Mouse (Mus musculus) cerebellum, adult 2 months (tissue): ENCODE measurements around the gene Elovl5.

Experiments used
- CTCF ChIP-seq: fragments of 200-500 bp; IDR thresholded peaks from 2 replicates; pipeline ENCODE4 v1.5.1; 2011; ENCODE audit warnings: low read depth, mild to moderate bottlenecking, control low read depth, low read length, moderate library complexity, borderline replicate concordance; ENCODE audit not compliant: insufficient read depth
- POLR2A ChIP-seq: fragments of 200-500 bp; IDR thresholded peaks from 2 replicates; pipeline ENCODE4 v1.6.1; 2011; ENCODE audit warnings: low read length, control low read depth, borderline replicate concordance; ENCODE audit not compliant: insufficient read depth

DNA sequence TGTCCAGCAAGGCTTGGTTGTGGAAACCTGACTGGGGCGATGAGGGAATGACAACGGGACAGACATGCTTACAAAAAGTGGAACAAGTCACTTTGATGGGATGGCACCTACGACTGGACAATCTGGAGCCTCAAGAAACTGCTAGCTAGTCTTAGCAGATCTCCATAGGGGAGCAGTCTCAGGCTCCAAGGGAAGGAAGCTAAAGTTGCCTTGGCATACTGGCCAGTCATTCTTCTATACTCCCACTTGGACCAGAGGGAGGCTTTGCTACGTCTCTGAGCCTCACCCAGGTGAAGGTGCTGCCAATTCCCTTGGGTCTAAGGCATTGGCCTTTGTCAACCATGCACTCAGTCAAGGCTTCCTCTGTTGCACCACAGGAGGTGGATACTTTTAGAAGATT, 2.5 kb upstream of the Elovl5 start:
- TF ChIP-seq CTCF (no peak), POLR2A (no peak)
